Mouse (Mus musculus): ENCODE data around the gene Fryl. TPM values are rescaled to one million over a fixed set of nuclear protein-coding genes. Genes with fewer than 3 reads are reported as not detected.

The Fryl gene
- polyA plus RNA-seq, 1 experiment from 2014 or later = 38.7 TPM

DNA sequence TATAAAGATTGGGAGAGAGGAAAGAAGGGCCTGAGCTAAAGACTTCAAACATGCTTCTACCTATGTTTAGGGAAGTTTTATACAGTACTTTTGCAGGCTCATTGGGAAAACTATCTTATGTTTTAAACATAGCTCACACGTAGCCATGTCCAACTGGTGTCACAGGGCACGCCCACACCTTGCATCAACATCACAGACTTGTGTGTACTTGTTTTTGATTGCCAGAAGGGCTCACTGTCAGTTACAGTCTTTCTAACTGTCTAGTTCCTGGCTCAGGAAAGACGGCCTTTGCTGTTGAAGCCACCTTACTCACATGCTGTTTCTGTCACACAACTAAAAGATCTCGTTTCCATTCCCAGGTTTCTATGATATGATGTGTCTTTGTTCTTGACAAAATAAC, 279.9 kb downstream of the Fryl start:
- H3K27me3 ChIP-seq (replicated peaks) = no peaks in the 10 kb centered on the region
- ATAC-seq (ENCODE audit: insufficient number of reproducible peaks, low FRiP score) = no peak
- H3K4me1 ChIP-seq (replicated peaks) = peaks cover 12% of the 10 kb centered on the region
- no peak overlapping the region for H3K4me2 ChIP-seq
- H3K9ac ChIP-seq = no peak overlapping the region
- no peak overlapping the region for H3K4me3 ChIP-seq
- peaks cover 62% of the 10 kb centered on the region for H3K36me3 ChIP-seq
- no peaks in the 10 kb centered on the region for H3K9me3 ChIP-seq (replicated peaks)
- H3K27ac ChIP-seq (ENCODE audit: poor library complexity, severe bottlenecking) = no peak overlapping the region
- 82% methylated on average over 4 of the region's 4 CpGs for WGBS

DNA sequence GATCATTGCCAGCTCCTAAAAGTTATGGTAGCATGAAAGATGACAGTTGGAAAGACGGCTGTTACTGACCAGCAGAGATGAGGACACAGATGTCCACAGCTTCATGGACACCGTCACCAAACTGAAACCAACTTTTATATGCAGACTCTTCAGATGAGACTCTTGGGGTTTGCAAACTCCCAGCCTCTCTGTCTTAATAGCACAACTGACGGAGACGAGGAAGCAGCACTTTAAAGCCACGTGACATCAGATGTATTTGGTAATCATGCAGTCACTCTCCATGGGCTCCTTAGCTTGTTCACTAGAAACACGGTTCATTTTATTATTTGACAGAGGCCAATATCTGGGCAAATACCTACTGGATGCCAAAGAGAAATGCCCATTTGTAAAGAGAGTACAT, 280.4 kb downstream of the Fryl start:
- ATAC-seq (ENCODE audit: insufficient number of reproducible peaks, low FRiP score) = no peak
- Histone ChIP-seq H3K4me1 (replicated peaks) (peaks cover 14% of the 10 kb centered on the region), H3K9ac (no peak overlapping the region), H3K27me3 (replicated peaks) (no peaks in the 10 kb centered on the region), H3K4me2 (no peak overlapping the region), H3K27ac (ENCODE audit: poor library complexity, severe bottlenecking) (no peak overlapping the region), H3K9me3 (replicated peaks) (no peaks in the 10 kb centered on the region), H3K4me3 (no peak overlapping the region), H3K36me3 (peaks cover 61% of the 10 kb centered on the region)
- 87% methylated on average over 6 of the region's 6 CpGs for WGBS

DNA sequence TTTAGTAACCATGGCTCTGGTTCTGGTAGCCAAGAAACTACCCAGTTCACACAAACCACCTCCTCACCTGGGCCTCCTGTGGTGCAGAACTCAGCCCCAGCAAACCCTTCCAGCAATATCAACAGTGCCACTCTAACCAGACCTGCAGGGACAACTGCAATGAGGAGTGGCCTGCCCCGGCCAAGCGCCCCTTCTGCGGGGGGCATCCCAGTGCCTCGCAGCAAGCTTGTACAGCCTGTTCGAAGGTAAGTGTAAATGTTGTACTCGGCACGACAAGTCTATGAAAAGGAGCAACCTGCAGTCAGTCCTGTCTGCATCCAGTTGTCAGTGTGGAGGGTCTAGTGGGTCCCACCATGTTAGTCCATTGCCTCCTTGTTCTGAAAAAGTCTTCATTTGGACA, 281.8 kb downstream of the Fryl start, which contains the start of gene Gm10135:
Gene Gm10135 (minus strand): TSS at position 101 of the 400 bp plus-strand sequence.
- WGBS = 94% methylated on average over 7 of the region's 7 CpGs
- Histone ChIP-seq H3K4me1 (replicated peaks) (peaks cover 14% of the 10 kb centered on the region), H3K4me3 (no peak within 1 kb of the TSS), H3K36me3 (peaks cover 58% of the 10 kb centered on the region), H3K4me2 (no peak within 1 kb of the TSS), H3K9ac (no peak within 1 kb of the TSS), H3K9me3 (replicated peaks) (no peaks in the 10 kb centered on the region), H3K27ac (ENCODE audit: poor library complexity, severe bottlenecking) (no peak within 1 kb of the TSS), H3K27me3 (replicated peaks) (no peaks in the 10 kb centered on the region)
- ATAC-seq (ENCODE audit: insufficient number of reproducible peaks, low FRiP score) = no peak

DNA sequence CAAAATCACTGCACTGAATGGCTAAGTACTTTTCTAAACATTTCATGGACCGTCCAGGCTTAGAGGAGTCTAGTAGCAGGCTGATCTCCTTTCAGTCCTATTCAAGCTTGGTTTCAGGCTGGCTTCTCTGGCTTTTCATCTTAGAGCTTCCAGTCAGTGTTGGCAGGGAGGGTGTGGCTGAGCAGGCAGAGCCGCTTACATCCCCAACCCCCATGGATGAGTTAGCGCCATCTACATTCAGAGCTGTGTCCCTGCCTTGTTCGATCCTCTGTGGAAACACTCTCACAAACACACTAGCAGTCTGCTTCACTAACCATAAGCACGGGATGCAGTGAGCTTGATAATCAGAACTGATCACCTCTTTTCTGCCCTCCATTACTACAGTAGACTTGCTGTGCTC, 283.5 kb downstream of the Fryl start:
- Histone ChIP-seq H3K4me1 (replicated peaks) (peaks cover 14% of the 10 kb centered on the region), H3K4me2 (no peak overlapping the region), H3K9ac (no peak overlapping the region), H3K36me3 (peaks cover 67% of the 10 kb centered on the region), H3K9me3 (replicated peaks) (no peaks in the 10 kb centered on the region), H3K4me3 (no peak overlapping the region), H3K27me3 (replicated peaks) (no peaks in the 10 kb centered on the region), H3K27ac (ENCODE audit: poor library complexity, severe bottlenecking) (no peak overlapping the region)
- 59% methylated on average over 5 of the region's 5 CpGs for WGBS
- ATAC-seq (ENCODE audit: insufficient number of reproducible peaks, low FRiP score) = no peak

DNA sequence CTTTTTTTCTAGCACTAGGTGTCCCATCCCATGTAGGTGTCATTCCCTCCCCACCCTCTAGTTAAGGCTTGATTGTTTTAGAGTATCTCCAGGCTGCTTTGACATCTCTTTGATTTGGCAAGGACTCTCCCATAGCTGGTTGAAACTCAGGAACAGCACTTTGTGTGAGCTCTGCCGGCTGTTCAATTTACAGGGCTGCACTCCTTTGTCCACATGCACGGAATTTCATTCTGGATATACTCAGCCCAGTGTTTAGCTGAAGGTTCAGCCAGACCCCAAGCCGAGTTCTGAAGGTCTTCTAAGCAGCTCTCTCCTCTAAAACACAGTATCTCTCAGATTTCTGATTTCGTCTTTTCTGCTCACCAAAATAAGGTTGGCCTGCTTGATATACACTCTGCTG, 284.0 kb downstream of the Fryl start:
- peaks cover 66% of the 10 kb centered on the region for H3K36me3 ChIP-seq
- H3K9me3 ChIP-seq (replicated peaks) = no peaks in the 10 kb centered on the region
- no peak overlapping the region for H3K4me2 ChIP-seq
- no peak overlapping the region; the same call in 1 of the 2 replicates for H3K27ac ChIP-seq (ENCODE audit: poor library complexity, severe bottlenecking)
- H3K4me3 ChIP-seq = no peak overlapping the region
- WGBS = 65% methylated on average over 4 of the region's 4 CpGs
- no peaks in the 10 kb centered on the region for H3K27me3 ChIP-seq (replicated peaks)
- peaks cover 14% of the 10 kb centered on the region for H3K4me1 ChIP-seq (replicated peaks)
- ATAC-seq (ENCODE audit: insufficient number of reproducible peaks, low FRiP score) = no peak
- no peak overlapping the region for H3K9ac ChIP-seq

Other genes with a start within 250 kb of the Fryl start
- 0.41 and 0.50 TPM in 2 replicates for gene Slc10a4, start 249.7 kb downstream of the Fryl start, polyA plus RNA-seq (2016; fragmentation: Nextera tagmentation; extraction: Ambion mirVana)
- 212 and 230 TPM in 2 replicates for gene Ociad1, start 36.2 kb upstream of the Fryl start, polyA plus RNA-seq (2016; fragmentation: Nextera tagmentation; extraction: Ambion mirVana)
- gene Ociad2, start 84.4 kb upstream of the Fryl start, polyA plus RNA-seq (2016; fragmentation: Nextera tagmentation; extraction: Ambion mirVana) = 27.5 and 29.0 TPM in 2 replicates
- gene Cwh43, start 149.5 kb upstream of the Fryl start, polyA plus RNA-seq (2016; fragmentation: Nextera tagmentation; extraction: Ambion mirVana) = not detected in 2 replicates
- gene Dcun1d4, start 224.4 kb upstream of the Fryl start, polyA plus RNA-seq (2016; fragmentation: Nextera tagmentation; extraction: Ambion mirVana) = 21.3 and 23.5 TPM in 2 replicates